Mouse (Mus musculus) olfactory bulb, adult 2 months (tissue): ENCODE results near the gene Edem2.

Source experiments
- CTCF ChIP-seq: fragments of 200-500 bp; IDR thresholded peaks from 2 replicates; pipeline ENCODE4 v1.5.1; 2012; ENCODE audit warnings: low read depth, mild to moderate bottlenecking, low read length, moderate library complexity; ENCODE audit not compliant: insufficient read depth
- POLR2A ChIP-seq: fragments of 200-500 bp; IDR thresholded peaks from 2 replicates; pipeline ENCODE4 v1.6.1; 2012; ENCODE audit warnings: mild to moderate bottlenecking, low read depth, low read length, moderate library complexity; ENCODE audit not compliant: insufficient read depth

DNA sequence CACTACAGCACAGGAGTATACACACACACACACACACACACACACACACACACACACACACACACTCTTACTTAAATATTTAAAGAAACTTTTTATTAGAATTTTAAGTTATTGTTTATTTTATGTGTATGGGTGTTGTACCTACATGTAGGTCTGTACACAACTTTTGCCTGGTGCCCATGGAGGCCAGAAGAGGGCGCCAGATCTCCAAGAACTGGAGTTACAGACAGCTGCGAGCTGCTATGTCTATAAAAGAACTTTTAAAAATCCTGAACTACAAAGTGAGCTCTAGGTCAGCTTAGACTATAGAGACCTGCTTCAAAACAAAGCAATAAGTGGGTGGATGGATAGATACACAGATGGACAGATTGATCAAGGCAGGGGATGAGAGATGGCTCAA lies 55.7 kb downstream of the Edem2 start:
- TF ChIP-seq CTCF, result no peak
- no peak for TF ChIP-seq POLR2A
